Mouse (Mus musculus): ENCODE measurements around the gene Slc20a1.

The Slc20a1 gene

GRCm38 (mm10) chr2:129198436-129199327 is at the start of gene Slc20a1:
Slc20a1 (plus strand) TSS chr2:129198764.
- in situ Hi-C loops (cut with MseI, MboI): no loop called here

- in situ Hi-C loops (cut with MseI, MboI): no loop called here
Observed at GRCm38 (mm10) chr2:129148836-129149235, 49.7 kb upstream of the Slc20a1 start.

- in situ Hi-C loops (cut with MseI, MboI): loop anchor here in 1 of 2 experiments (25.0 kb wide), 1 partner anchor 262 kb away; no protein-coding TSS in a partner anchor
Observed at GRCm38 (mm10) chr2:129150386-129150785, 48.2 kb upstream of the Slc20a1 start.

GRCm38 (mm10) chr2:129151111-129151510 is 47.5 kb upstream of the Slc20a1 start:
- in situ Hi-C loops (cut with MseI, MboI): loop anchor here in 1 of 2 experiments (25.0 kb wide), 1 partner anchor 261 kb away; no protein-coding TSS in a partner anchor

- in situ Hi-C loops (cut with MseI, MboI): loop anchor here in 1 of 2 experiments (25.0 kb wide), 1 partner anchor 260 kb away; no protein-coding TSS in a partner anchor
Observed at GRCm38 (mm10) chr2:129152751-129153150, 45.8 kb upstream of the Slc20a1 start.

- in situ Hi-C loops (cut with MseI, MboI): loop anchor here in 1 of 2 experiments (25.0 kb wide), 1 partner anchor 247 kb away; no protein-coding TSS in a partner anchor
Observed at GRCm38 (mm10) chr2:129164815-129165214, 33.7 kb upstream of the Slc20a1 start.

- in situ Hi-C loops (cut with MseI, MboI): loop anchor here in 1 of 2 experiments (25.0 kb wide), 1 partner anchor 246 kb away; no protein-coding TSS in a partner anchor
Observed at GRCm38 (mm10) chr2:129166466-129167463, 31.8 kb upstream of the Slc20a1 start.

- in situ Hi-C loops (cut with MseI, MboI): loop anchor here in 1 of 2 experiments (25.0 kb wide), 1 partner anchor 239 kb away; no protein-coding TSS in a partner anchor
Observed at GRCm38 (mm10) chr2:129173386-129173785, 25.2 kb upstream of the Slc20a1 start.

GRCm38 (mm10) chr2:129174474-129174873 is 24.1 kb upstream of the Slc20a1 start:
- in situ Hi-C loops (cut with MseI, MboI): loop anchor here in 1 of 2 experiments (25.0 kb wide), 1 partner anchor 238 kb away; no protein-coding TSS in a partner anchor

GRCm38 (mm10) chr2:129175636-129176035 is 22.9 kb upstream of the Slc20a1 start:
- in situ Hi-C loops (cut with MseI, MboI): loop anchor here in 1 of 2 experiments (5.0 kb wide), 1 partner anchor 82 kb away; no protein-coding TSS in a partner anchor

- in situ Hi-C loops (cut with MseI, MboI): loop anchor here in 1 of 2 experiments (5.0 kb wide), 1 partner anchor 80 kb away; no protein-coding TSS in a partner anchor
Observed at GRCm38 (mm10) chr2:129176676-129177420, 21.7 kb upstream of the Slc20a1 start.

- in situ Hi-C loops (cut with MseI, MboI): loop anchor here in 1 of 2 experiments (5.0 kb wide), 1 partner anchor 80 kb away; no protein-coding TSS in a partner anchor
Observed at GRCm38 (mm10) chr2:129177661-129178060, 20.9 kb upstream of the Slc20a1 start.

GRCm38 (mm10) chr2:129178182-129178908 is 20.2 kb upstream of the Slc20a1 start:
- in situ Hi-C loops (cut with MseI, MboI): loop anchor here in 1 of 2 experiments (5.0 kb wide), 1 partner anchor 79 kb away; no protein-coding TSS in a partner anchor

- in situ Hi-C loops (cut with MseI, MboI): loop anchor here in 1 of 2 experiments (5.0 kb wide), 1 partner anchor 77 kb away; no protein-coding TSS in a partner anchor
Observed at GRCm38 (mm10) chr2:129179946-129180853, 18.4 kb upstream of the Slc20a1 start.

GRCm38 (mm10) chr2:129181509-129181908 is 17.1 kb upstream of the Slc20a1 start:
- in situ Hi-C loops (cut with MseI, MboI): no loop called here

- in situ Hi-C loops (cut with MseI, MboI): no loop called here
Observed at GRCm38 (mm10) chr2:129182412-129182811, 16.2 kb upstream of the Slc20a1 start.

GRCm38 (mm10) chr2:129183561-129184031 is 15.0 kb upstream of the Slc20a1 start:
- in situ Hi-C loops (cut with MseI, MboI): no loop called here

GRCm38 (mm10) chr2:129184853-129185252 is 13.7 kb upstream of the Slc20a1 start:
- in situ Hi-C loops (cut with MseI, MboI): no loop called here
